Mouse (Mus musculus): ENCODE measurements at regions not wholly inside any gene's neighbourhood (a gene's known extent, or its start where the extent isn't known, plus 50 kb on each side); places are given as distances from the start of the nearest gene placed in this dataset.
A peak's percentile ranks its signal among the peaks of the same experiment; 100 is the strongest.

DNA sequence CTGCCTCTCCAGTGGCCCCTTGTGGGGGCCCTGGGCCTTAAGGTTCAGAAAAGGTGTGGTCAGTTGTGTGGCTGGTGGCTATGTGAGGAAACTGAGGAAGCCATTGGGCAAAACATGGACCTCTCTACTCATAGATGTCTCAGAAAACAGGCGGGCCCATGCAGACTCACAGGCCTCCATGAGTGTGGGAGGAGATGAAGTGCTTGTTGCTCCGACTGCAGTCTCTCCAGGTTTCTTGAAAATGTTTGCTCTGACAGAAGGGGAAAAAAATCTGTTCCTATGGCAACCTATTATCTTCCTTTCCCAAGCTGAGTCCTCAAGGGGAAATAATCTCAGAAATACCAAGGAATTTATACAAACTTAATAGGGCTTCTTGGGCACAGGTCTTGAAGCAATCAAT lies 95.3 kb upstream of the Ywhaq start:
- dilution Hi-C loops (cut with MboI; ENCODE audit: extremely low pct_ligation_motif_present, extremely low pct_unique_long_range_greater_than_20kb, low sequenced_read_pairs), result no loop called here
- H3K27ac ChIP-seq (ENCODE audit: insufficient read depth, low read depth), result no peak overlapping the region
- no peaks in the 10 kb centered on the region for H3K79me2 ChIP-seq (replicated peaks; ENCODE audit: control insufficient read depth, extremely low read depth, insufficient read depth, poor library complexity, severe bottlenecking)
- no peak overlapping the region for H3K9ac ChIP-seq (ENCODE audit: insufficient read depth, low read depth)
- in situ Hi-C loops (cut with MboI; ENCODE audit: low pct_ligation_motif_present, low pct_unique_long_range_greater_than_20kb, low sequenced_read_pairs), result loop anchor here (25.0 kb wide), 1 partner anchor 100 kb away; no protein-coding TSS in a partner anchor
- peaks cover 9% of the 10 kb centered on the region for H3K9me3 ChIP-seq (replicated peaks; ENCODE audit: low read length)
- H3K4me2 ChIP-seq (ENCODE audit: insufficient read depth, low read depth, poor library complexity, severe bottlenecking), result no peak overlapping the region
- peaks cover 0 to 12% of the 10 kb centered on the region in 2 experiments; a peak in 2 of 4 replicates for H3K4me1 ChIP-seq (ENCODE audit: control insufficient read depth in 1 of 2, insufficient read depth in 2 of 2)
- TF ChIP-seq CTCF (conservative IDR thresholded peaks at IDR 0.05 in 1 of 2, IDR thresholded peaks at IDR 0.05 in 1 of 2; ENCODE audit: low read depth in 2 of 2, low read length in 2 of 2) (0 out of 4 replicates have a peak, but pooled peaks of 1 of the 2 experiments have one; percentile 6), JUN (IDR thresholded peaks at IDR 0.05; ENCODE audit: insufficient read depth, low read depth, low read length) (no peak)
- no peaks in the 10 kb centered on the region for H3K36me3 ChIP-seq (replicated peaks in 1 of 2; ENCODE audit: control insufficient read depth in 1 of 2, insufficient read depth in 1 of 2, low read length in 1 of 2)
- DNase-seq (ENCODE audit: extremely low read depth), result no peak
- H3K27me3 ChIP-seq (replicated peaks), result no peaks in the 10 kb centered on the region
- H3K4me3 ChIP-seq (replicated peaks in 1 of 3; ENCODE audit: low read depth in 2 of 3, low read length in 2 of 3, poor library complexity in 1 of 3), result no peak overlapping the region

DNA sequence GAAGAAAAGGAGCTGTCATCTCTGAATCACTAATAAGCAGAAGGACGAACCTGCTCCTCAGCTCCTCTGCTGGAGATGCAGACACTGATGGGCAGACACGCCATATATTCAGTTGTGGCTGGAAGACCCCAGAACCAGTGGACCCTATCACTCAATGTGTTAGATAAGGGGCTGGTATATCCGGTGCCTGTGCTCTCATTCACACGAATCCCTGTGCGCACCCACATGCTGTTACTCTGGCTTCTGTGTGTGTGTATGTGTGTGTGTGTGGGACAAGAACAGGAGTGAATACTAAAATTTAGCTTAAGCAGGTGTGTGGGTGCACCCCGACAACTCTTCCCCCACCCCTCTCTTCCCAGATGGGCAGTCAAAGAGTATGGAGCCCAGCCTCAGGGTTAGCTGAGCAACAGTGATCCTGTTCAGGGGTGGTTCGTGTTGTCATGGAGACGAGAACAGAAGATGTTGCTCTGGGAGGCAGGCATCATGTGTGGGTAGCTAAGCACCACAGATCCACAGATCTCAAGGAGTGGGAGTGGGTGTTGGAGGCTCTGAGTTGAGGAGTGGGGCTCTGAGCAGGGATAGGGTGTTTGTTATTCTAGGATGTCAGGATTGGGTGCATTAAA lies 93.7 kb upstream of the Ywhaq start:
- in situ Hi-C loops (cut with MboI; ENCODE audit: low pct_ligation_motif_present, low pct_unique_long_range_greater_than_20kb, low sequenced_read_pairs), result loop anchor here (25.0 kb wide), 1 partner anchor 101 kb away; no protein-coding TSS in a partner anchor
- Histone ChIP-seq H3K79me2 (replicated peaks; ENCODE audit: control insufficient read depth, extremely low read depth, insufficient read depth, poor library complexity, severe bottlenecking) (no peaks in the 10 kb centered on the region), H3K27ac (ENCODE audit: insufficient read depth, low read depth) (no peak overlapping the region), H3K27me3 (replicated peaks) (no peaks in the 10 kb centered on the region), H3K4me2 (ENCODE audit: insufficient read depth, low read depth, poor library complexity, severe bottlenecking) (no peak overlapping the region), H3K36me3 (replicated peaks in 1 of 2; ENCODE audit: control insufficient read depth in 1 of 2, insufficient read depth in 1 of 2, low read length in 1 of 2) (no peaks in the 10 kb centered on the region), H3K4me3 (replicated peaks in 1 of 3; ENCODE audit: low read depth in 2 of 3, low read length in 2 of 3, poor library complexity in 1 of 3) (no peak overlapping the region), H3K9me3 (replicated peaks; ENCODE audit: low read length) (peaks cover 3% of the 10 kb centered on the region), H3K4me1 (ENCODE audit: control insufficient read depth in 1 of 2, insufficient read depth in 2 of 2) (peaks cover 0 to 2% of the 10 kb centered on the region in 2 experiments; a peak in 1 of 4 replicates), H3K9ac (ENCODE audit: insufficient read depth, low read depth) (no peak overlapping the region)
- no peak for DNase-seq (ENCODE audit: extremely low read depth)
- TF ChIP-seq POLR2A (IDR thresholded peaks at IDR 0.05; ENCODE audit: low read depth, low read length) (no peak), USF2 (conservative IDR thresholded peaks at IDR 0.05; ENCODE audit: low read depth, low read length) (no peak), MYC (IDR thresholded peaks at IDR 0.05; ENCODE audit: low read depth, low read length) (no peak), USF1 (IDR thresholded peaks at IDR 0.05; ENCODE audit: low read depth, low read length) (no peak), MXI1 (IDR thresholded peaks at IDR 0.05; ENCODE audit: low read depth, low read length) (no peak), IRF4 (IDR thresholded peaks at IDR 0.05; ENCODE audit: low read depth, low read length) (no peak), PAX5 (IDR thresholded peaks at IDR 0.05; ENCODE audit: low read length) (no peak), MAX (IDR thresholded peaks at IDR 0.05; ENCODE audit: low read length) (no peak), ZMIZ1 (IDR thresholded peaks at IDR 0.05; ENCODE audit: low read depth, low read length) (no peak), UBTF (IDR thresholded peaks at IDR 0.05; ENCODE audit: low read depth, low read length) (no peak), BHLHE40 (IDR thresholded peaks at IDR 0.05; ENCODE audit: low read depth, low read length) (no peak), RAD21 (IDR thresholded peaks at IDR 0.05; ENCODE audit: low read depth, low read length) (no peak), EP300 (IDR thresholded peaks at IDR 0.05; ENCODE audit: low read length) (no peak), SIN3A (IDR thresholded peaks at IDR 0.05; ENCODE audit: low read length) (no peak), MAZ (IDR thresholded peaks at IDR 0.05; ENCODE audit: low read depth, low read length) (no peak)
- dilution Hi-C loops (cut with MboI; ENCODE audit: extremely low pct_ligation_motif_present, extremely low pct_unique_long_range_greater_than_20kb, low sequenced_read_pairs), result no loop called here

Data from CH12.LX (cell line).